Mouse (Mus musculus) intestine, postnatal 0 days (tissue): ENCODE data around the gene Txlng. TPM values are rescaled to one million over a fixed set of nuclear protein-coding genes. Genes with fewer than 3 reads are reported as not detected.
A peak's percentile ranks its signal among the peaks of the same experiment; 100 is the strongest.
"Not testable (repeated sequence)": the region's sequence is repeated elsewhere in the genome, so short reads cannot be mapped to it uniquely, and the experiment has no call there.

Source experiments
- ATAC-seq: fragments of 200-750 bp; cut with Nextera tagmentation; 2 replicates; pipeline ENCODE4 v1.8.0; 2017; ENCODE audit warnings: mild to moderate bottlenecking, moderate TSS enrichment, moderate library complexity
- H3K27ac ChIP-seq: fragments of 300-500 bp; sonication (generic); 2 replicates; pipeline ENCODE4 v1.5.1; 2014; ENCODE audit warnings: mild to moderate bottlenecking, low read depth, low read length, moderate library complexity
- H3K27me3 ChIP-seq: fragments of 300-500 bp; sonication (generic); replicated peaks from 2 replicates; pipeline ENCODE4 v1.6.1; 2014; ENCODE audit warnings: low read length, mixed read lengths; ENCODE audit not compliant: control insufficient read depth, insufficient read depth
- H3K36me3 ChIP-seq: fragments of 300-500 bp; sonication (generic); 2 replicates; pipeline ENCODE4 v1.6.1; 2014; ENCODE audit warnings: mild to moderate bottlenecking, moderate library complexity; ENCODE audit not compliant: control insufficient read depth, insufficient read depth
- H3K4me1 ChIP-seq: fragments of 300-500 bp; sonication (generic); replicated peaks from 2 replicates; pipeline ENCODE4 v1.6.1; 2014; ENCODE audit warnings: antibody characterized with exemption, low read length, mixed read lengths; ENCODE audit not compliant: control insufficient read depth, insufficient read depth
- H3K4me2 ChIP-seq: fragments of 300-500 bp; sonication (generic); replicated peaks from 2 replicates; pipeline ENCODE4 v1.6.1; 2014; ENCODE audit warnings: low read depth, mild to moderate bottlenecking, moderate library complexity
- H3K4me3 ChIP-seq: fragments of 300-500 bp; sonication (generic); 2 replicates; pipeline ENCODE4 v1.5.1; 2014; ENCODE audit warnings: low read depth, low read length
- H3K9ac ChIP-seq: fragments of 300-500 bp; sonication (generic); 2 replicates; pipeline ENCODE4 v1.6.1; 2014; ENCODE audit warnings: mild to moderate bottlenecking, low read depth, low read length
- H3K9me3 ChIP-seq: fragments of 300-500 bp; sonication (generic); 2 replicates; pipeline ENCODE4 v1.6.1; 2016; ENCODE audit warnings: mixed run types; ENCODE audit not compliant: control insufficient read depth
- CTCF ChIP-seq: sonication (generic); IDR thresholded peaks from 2 replicates; pipeline ENCODE4 v1.5.1; 2016; ENCODE audit warnings: low read depth, mild to moderate bottlenecking, control low read depth, antibody characterized with exemption, moderate library complexity
- WGBS: fragments of 180-500 bp; shearing (Covaris S2); extraction: QIAGEN DNeasy Blood & Tissue Kit; methylation state at CpG from one replicate; pipeline ENCODE4 v1.1.7; 2014; 5-methylcytosine and 5-hydroxymethylcytosine counted together
- polyA plus RNA-seq: library from polyadenylated mRNA; unstranded; fragments of >200 nt; fragmentation: Nextera tagmentation; extraction: Ambion mirVana; gene quantifications from 2 replicates; pipeline ENCODE4 v1.2.1, GENCODE M21; 2015

Gene Txlng
- polyA plus RNA-seq, 1 experiment from 2014 or later = 5.7 TPM

- H3K4me3 ChIP-seq = no peak overlapping the region
- no peak for TF ChIP-seq CTCF
- H3K9ac ChIP-seq = no peak overlapping the region
- ATAC-seq = no peak
- H3K27me3 ChIP-seq = no peaks in the 10 kb centered on the region
- no peaks in the 10 kb centered on the region for H3K9me3 ChIP-seq
- H3K4me2 ChIP-seq = no peak overlapping the region
- H3K27ac ChIP-seq = no peak overlapping the region
- H3K36me3 ChIP-seq = no peaks in the 10 kb centered on the region
- H3K4me1 ChIP-seq = no peaks in the 10 kb centered on the region
- WGBS = 80% methylated on average over 3 of the region's 3 CpGs
Observed at GRCm38 (mm10) chrX:162845531-162845930, 16.3 kb upstream of the Txlng start.

- ATAC-seq = no peak
- no peaks in the 10 kb centered on the region for H3K4me1 ChIP-seq
- TF ChIP-seq CTCF = peak; percentile 37
- H3K27ac ChIP-seq = no peak overlapping the region
- no peak overlapping the region for H3K4me3 ChIP-seq
- 69% methylated on average over 8 of the region's 8 CpGs for WGBS
- H3K27me3 ChIP-seq = no peaks in the 10 kb centered on the region
- no peaks in the 10 kb centered on the region for H3K36me3 ChIP-seq
- H3K9me3 ChIP-seq = no peaks in the 10 kb centered on the region
- no peak overlapping the region for H3K9ac ChIP-seq
- no peak overlapping the region for H3K4me2 ChIP-seq
Observed at GRCm38 (mm10) chrX:162844447-162845100, 15.3 kb upstream of the Txlng start.

DNA sequence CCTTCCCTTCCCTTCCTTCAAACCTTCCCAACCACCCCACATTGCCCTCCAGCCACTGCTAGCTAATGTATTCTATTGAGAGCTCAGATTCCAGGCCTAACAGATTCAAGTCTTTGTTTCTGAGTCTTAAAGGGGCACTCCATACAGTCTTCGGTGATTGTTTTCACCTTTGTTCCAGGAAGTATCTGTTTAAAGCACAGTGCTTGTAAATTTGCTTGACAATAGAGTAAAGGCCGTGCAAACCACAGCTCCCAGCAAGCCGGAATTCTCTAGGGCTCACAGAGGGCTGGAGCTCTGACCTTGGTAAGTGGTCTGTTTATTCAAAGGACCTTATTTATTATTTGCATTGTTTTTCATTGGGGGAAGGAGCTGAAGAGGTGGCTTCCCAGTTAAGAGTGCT lies 2.8 kb upstream of the Txlng start:
- no peak; the same call in 1 of the 2 replicates for ATAC-seq
- Histone ChIP-seq H3K27ac (0 out of 2 replicates have a peak overlapping the region, but pooled peaks have one; percentile 54), H3K27me3 (no peaks in the 10 kb centered on the region), H3K9ac (no peak overlapping the region), H3K4me3 (no peak overlapping the region), H3K9me3 (no peaks in the 10 kb centered on the region), H3K36me3 (no peaks in the 10 kb centered on the region), H3K4me2 (no peak overlapping the region), H3K4me1 (no peaks in the 10 kb centered on the region)
- no peak for TF ChIP-seq CTCF
- 37% methylated on average over 3 of the region's 3 CpGs for WGBS

DNA sequence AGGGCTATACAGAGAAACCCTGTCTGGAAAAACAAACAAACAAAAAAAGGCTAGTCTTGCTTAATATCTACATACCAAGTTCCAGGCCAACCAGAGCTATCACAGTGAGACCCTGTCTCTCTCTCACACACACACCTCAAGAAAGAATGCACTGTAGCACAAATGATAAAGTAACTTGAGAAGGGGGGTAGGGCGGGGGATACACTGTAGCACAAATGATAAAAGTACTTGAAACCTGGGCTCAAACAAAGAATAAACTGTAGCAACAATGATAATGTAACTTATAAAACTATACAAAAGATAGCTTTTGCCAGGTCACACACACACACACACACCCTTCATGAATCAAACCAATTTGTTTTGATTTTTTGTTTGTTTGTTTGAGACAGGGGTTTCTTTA lies 2.3 kb upstream of the Txlng start:
- TF ChIP-seq CTCF = no peak
- Histone ChIP-seq H3K36me3 (no peaks in the 10 kb centered on the region), H3K4me3 (no peak overlapping the region), H3K4me1 (no peaks in the 10 kb centered on the region), H3K27ac (0 out of 2 replicates have a peak overlapping the region, but pooled peaks have one; percentile 54), H3K9me3 (no peaks in the 10 kb centered on the region), H3K9ac (no peak overlapping the region), H3K4me2 (no peak overlapping the region), H3K27me3 (no peaks in the 10 kb centered on the region)
- 72% methylated on average over 1 of the region's 1 CpGs for WGBS
- no peak for ATAC-seq

- Histone ChIP-seq H3K4me3 (no peak overlapping the region), H3K9ac (no peak overlapping the region), H3K27me3 (no peaks in the 10 kb centered on the region), H3K27ac (no peak overlapping the region), H3K4me2 (no peak overlapping the region), H3K36me3 (no peaks in the 10 kb centered on the region), H3K9me3 (no peaks in the 10 kb centered on the region), H3K4me1 (no peaks in the 10 kb centered on the region)
- no peak for ATAC-seq
- 47% methylated on average over 1 of the region's 1 CpGs for WGBS
- TF ChIP-seq CTCF = no peak
Observed at GRCm38 (mm10) chrX:162831036-162831435, 1.8 kb upstream of the Txlng start.

- not testable (repeated sequence) for H3K9me3 ChIP-seq, H3K4me2 ChIP-seq, H3K4me1 ChIP-seq, H3K4me3 ChIP-seq, H3K27me3 ChIP-seq, ATAC-seq, H3K9ac ChIP-seq, H3K27ac ChIP-seq, H3K36me3 ChIP-seq
- WGBS = 68% methylated on average over 2 of the region's 2 CpGs
Observed at GRCm38 (mm10) chrX:162830313-162830712, 1.1 kb upstream of the Txlng start.
